Mouse (Mus musculus) left cerebral cortex, postnatal 4 days (tissue): Measurements from ENCODE around the gene Caln1. TPM values are rescaled to one million over a fixed set of nuclear protein-coding genes. Genes with fewer than 3 reads are reported as not detected.

ENCODE experiments used
- DNase-seq: peaks from one replicate; pipeline ENCODE4 v3.0.0-alpha.2; 2022
- intact Hi-C: fragments of 180-260 bp; cut with DNase I; formaldehyde crosslinking; loops from one replicate; pipeline ENCODE4 v1.15.1; 2025
- total RNA-seq, 2 experiments: library from RNA; stranded (reverse); gene quantifications; 2 replicates each; pipeline ENCODE4 v1.2.3; 2021

Gene Caln1
- total RNA-seq, 2 experiments from 2014 or later, result 150 to 161 TPM

DNA sequence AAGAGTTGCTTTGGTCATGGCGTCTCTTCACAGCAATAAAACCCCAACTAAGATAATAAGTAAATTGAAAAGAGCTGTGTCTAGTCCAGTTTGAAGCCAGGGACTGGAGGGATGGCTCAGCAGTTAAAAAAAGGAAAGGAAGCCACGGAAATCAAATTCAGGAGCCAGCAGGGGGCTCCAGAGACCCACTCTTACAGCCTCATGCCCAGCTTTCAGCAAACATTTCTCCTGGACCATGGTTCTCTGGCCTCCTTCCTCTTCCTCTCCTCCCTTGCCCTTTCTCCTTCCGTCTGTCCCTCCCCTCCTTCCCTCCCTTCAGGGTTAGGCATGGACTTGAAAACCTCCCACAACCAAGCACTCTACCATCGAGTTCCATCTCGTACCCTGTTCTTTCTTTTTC lies 493.0 kb downstream of the Caln1 start:
- DNase-seq, result peak; percentile 73
- intact Hi-C loops, result loop anchor here (10.0 kb wide), 2 partner anchors 142 to 442 kb away; partner anchors contain the start of gene Galnt17

GRCm38 (mm10) chr5:130869869-130870268 lies 500.6 kb downstream of the Caln1 start:
- intact Hi-C loops, result loop anchor here (10.0 kb wide), 2 partner anchors 135 to 435 kb away; partner anchors contain the start of gene Galnt17
- DNase-seq, result no peak

DNA sequence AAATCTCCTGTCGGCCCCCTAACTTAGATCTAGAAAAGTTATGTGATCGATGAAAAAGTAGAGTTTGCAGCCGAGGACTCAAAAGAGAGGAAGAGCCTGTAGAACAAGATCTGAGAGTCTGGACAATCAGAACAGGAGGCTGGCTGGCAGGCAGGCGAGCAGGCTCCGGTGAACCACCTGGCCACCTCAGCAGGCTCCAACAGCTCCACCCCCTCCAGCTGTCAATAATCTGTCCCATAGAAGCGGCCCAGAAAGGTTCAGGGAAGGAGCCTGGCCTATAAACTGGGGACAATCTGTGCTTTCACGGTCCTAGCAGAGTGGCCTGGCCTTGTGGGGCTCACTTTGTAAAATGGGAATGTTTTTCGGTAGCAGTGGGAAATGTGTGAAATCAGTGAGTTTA lies 501.8 kb downstream of the Caln1 start:
- intact Hi-C loops, result no loop called here
- DNase-seq, result peak; percentile 76

GRCm38 (mm10) chr5:130875391-130875790 lies 506.1 kb downstream of the Caln1 start:
- no peak for DNase-seq
- intact Hi-C loops, result no loop called here

- DNase-seq, result no peak
- intact Hi-C loops, result no loop called here
These were observed 511.1 kb downstream of the Caln1 start for GRCm38 (mm10) chr5:130880331-130880730.

- intact Hi-C loops, result no loop called here
- DNase-seq, result peak; percentile 48
These were observed 522.5 kb downstream of the Caln1 start for GRCm38 (mm10) chr5:130891735-130892134.

DNA sequence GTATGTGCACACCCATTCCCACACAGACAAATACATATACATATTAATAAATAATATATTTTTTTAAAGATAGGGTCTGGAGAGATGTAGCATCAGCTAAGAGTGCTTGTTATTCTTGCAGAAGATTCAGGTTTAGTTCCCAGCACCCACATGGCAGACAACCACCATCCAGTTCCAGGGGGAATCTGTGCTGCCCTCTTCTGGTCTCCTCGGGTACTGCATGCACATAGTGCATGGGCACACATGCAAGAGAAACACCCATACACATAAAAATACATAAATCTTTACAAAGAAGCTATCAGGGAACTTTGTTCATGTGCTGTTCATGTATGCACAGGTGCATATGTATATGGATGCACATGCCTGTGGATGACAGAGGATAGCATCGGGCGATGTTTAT lies 526.7 kb downstream of the Caln1 start:
- intact Hi-C loops, result no loop called here
- DNase-seq, result no peak

Other genes with a start within 250 kb of the Caln1 start
- gene Kctd7, start 224.6 kb upstream of the Caln1 start, total RNA-seq, result 10 to 100 TPM; 17.3 to 19.7 TPM
- gene Rabgef1, start 197.7 kb upstream of the Caln1 start, total RNA-seq, result 10 to 100 TPM; 37.9 to 39.8 TPM
- gene Tmem248, start 152.4 kb upstream of the Caln1 start, total RNA-seq, result 10 to 100 TPM; 29.4 to 33.6 TPM
- 10 to 100 TPM; 37.4 to 38.3 TPM for gene Sbds, start 113.9 kb upstream of the Caln1 start, total RNA-seq
- gene Tyw1, start 113.8 kb upstream of the Caln1 start, total RNA-seq, result 10 to 100 TPM; 17.9 to 19.4 TPM
- gene A330070K13Rik, start 15.2 kb downstream of the Caln1 start, total RNA-seq, result not detected